Mouse (Mus musculus) midbrain, postnatal 0 days (tissue): ENCODE results near the gene Fnbp4. TPM values are rescaled to one million over a fixed set of nuclear protein-coding genes. Genes with fewer than 3 reads are reported as not detected.

Experiments
- ATAC-seq: fragments of 200-750 bp; cut with Nextera tagmentation; 2 replicates; pipeline ENCODE4 v1.8.0; 2017; ENCODE audit warnings: moderate number of reproducible peaks, mild to moderate bottlenecking, moderate TSS enrichment, moderate library complexity; ENCODE audit not compliant: low FRiP score
- DNase-seq: peaks from one replicate; pipeline ENCODE4 v3.0.0-alpha.2; 2015; ENCODE audit warnings: low spot score
- H3K27ac ChIP-seq: fragments of 300-500 bp; sonication (generic); 2 replicates; pipeline ENCODE4 v1.5.1; 2014; ENCODE audit warnings: low read depth, mild to moderate bottlenecking, low read length, mixed read lengths
- H3K27me3 ChIP-seq: fragments of 300-500 bp; sonication (generic); 2 replicates; pipeline ENCODE4 v1.6.1; 2014; ENCODE audit warnings: low read length, control low read depth, mixed read lengths; ENCODE audit not compliant: insufficient read depth
- H3K36me3 ChIP-seq: fragments of 300-500 bp; sonication (generic); 2 replicates; pipeline ENCODE4 v1.6.1; 2014; ENCODE audit warnings: low read length, control low read depth, mixed read lengths; ENCODE audit not compliant: insufficient read depth
- H3K4me1 ChIP-seq: fragments of 300-500 bp; sonication (generic); 2 replicates; pipeline ENCODE4 v1.6.1; 2014; ENCODE audit warnings: mild to moderate bottlenecking, control low read depth, antibody characterized with exemption, low read length, mixed read lengths; ENCODE audit not compliant: insufficient read depth
- H3K4me2 ChIP-seq: fragments of 300-500 bp; sonication (generic); 2 replicates; pipeline ENCODE4 v1.6.1; 2014; ENCODE audit warnings: low read depth, mild to moderate bottlenecking, low read length, mixed read lengths; ENCODE audit not compliant: poor library complexity, severe bottlenecking
- H3K4me3 ChIP-seq: fragments of 300-500 bp; sonication (generic); 2 replicates; pipeline ENCODE4 v1.5.1; 2014; ENCODE audit warnings: low read depth, mild to moderate bottlenecking, low read length, moderate library complexity
- H3K9ac ChIP-seq: fragments of 300-500 bp; sonication (generic); replicated peaks from 2 replicates; pipeline ENCODE4 v1.6.1; 2014; ENCODE audit warnings: mild to moderate bottlenecking, low read length, moderate library complexity, mixed read lengths; ENCODE audit not compliant: poor library complexity, severe bottlenecking
- H3K9me3 ChIP-seq: fragments of 300-500 bp; sonication (generic); 2 replicates; pipeline ENCODE4 v1.6.1; 2016; ENCODE audit warnings: low read length, control low read depth
- CTCF ChIP-seq: IDR thresholded peaks from 2 replicates; pipeline ENCODE4 v1.5.1; 2016; ENCODE audit warnings: antibody characterized with exemption, mild to moderate bottlenecking
- WGBS: fragments of 180-500 bp; shearing (Covaris S2); extraction: QIAGEN DNeasy Blood & Tissue Kit; methylation state at CpG from one replicate; pipeline ENCODE4 v1.1.7; 2014; 5-methylcytosine and 5-hydroxymethylcytosine counted together
- polyA plus RNA-seq: library from polyadenylated mRNA; unstranded; fragments of >200 nt; fragmentation: Nextera tagmentation; extraction: Ambion mirVana; gene quantifications from 2 replicates; pipeline ENCODE4 v1.2.1, GENCODE M21; 2015
- total RNA-seq: library from RNA; depleted of rRNA; stranded (reverse); fragments of >200 nt; gene quantifications from 2 replicates; pipeline ENCODE4 v1.2.3, GENCODE M21; 2014

Fnbp4 gene
- total and polyA plus RNA-seq, 2 experiments from 2014 or later: 60.3 to 71.0 TPM

GRCm38 (mm10) chr2:90808241-90809126 is 63.3 kb downstream of the Fnbp4 start:
- ATAC-seq: no peak
- WGBS: 84% methylated on average over 6 of the region's 6 CpGs

GRCm38 (mm10) chr2:90810751-90811150 is 65.6 kb downstream of the Fnbp4 start:
- TF ChIP-seq CTCF: no peak
- H3K4me1 ChIP-seq: no peaks in the 10 kb centered on the region
- DNase-seq (no peak), ATAC-seq (no peak)
- no peak overlapping the region for H3K27ac ChIP-seq
- no peak overlapping the region for H3K4me3 ChIP-seq
- 91% methylated on average over 8 of the region's 8 CpGs for WGBS
- H3K27me3 ChIP-seq: no peaks in the 10 kb centered on the region
- H3K9ac ChIP-seq: no peak overlapping the region
- no peaks in the 10 kb centered on the region for H3K9me3 ChIP-seq
- no peak overlapping the region for H3K4me2 ChIP-seq
- H3K36me3 ChIP-seq: no peaks in the 10 kb centered on the region

More at GRCm38 (mm10) chr2:90808241-90809126, 63.3 kb downstream of the Fnbp4 start:
- Histone ChIP-seq H3K36me3 (no peaks in the 10 kb centered on the region), H3K27me3 (no peaks in the 10 kb centered on the region), H3K27ac (no peak overlapping the region), H3K9ac (no peak overlapping the region), H3K4me3 (no peak overlapping the region), H3K9me3 (no peaks in the 10 kb centered on the region), H3K4me2 (no peak overlapping the region), H3K4me1 (no peaks in the 10 kb centered on the region)
- no peak for TF ChIP-seq CTCF
- no peak for DNase-seq

- no peak overlapping the region for H3K27ac ChIP-seq
- H3K36me3 ChIP-seq: no peaks in the 10 kb centered on the region
- no peak for ATAC-seq
- H3K4me2 ChIP-seq: no peak overlapping the region
- DNase-seq: no peak
- no peak for TF ChIP-seq CTCF
- H3K9me3 ChIP-seq: no peaks in the 10 kb centered on the region
- no peak overlapping the region for H3K9ac ChIP-seq
- H3K4me1 ChIP-seq: no peaks in the 10 kb centered on the region
- WGBS: 81% methylated on average over 2 of the region's 2 CpGs
- no peak overlapping the region for H3K4me3 ChIP-seq
- no peaks in the 10 kb centered on the region for H3K27me3 ChIP-seq
Measured at GRCm38 (mm10) chr2:90815266-90815665, 70.1 kb downstream of the Fnbp4 start.

GRCm38 (mm10) chr2:90816144-90816543 is 71.0 kb downstream of the Fnbp4 start:
- ATAC-seq (no peak), DNase-seq (no peak)
- H3K27ac ChIP-seq: no peak overlapping the region
- no peaks in the 10 kb centered on the region for H3K27me3 ChIP-seq
- H3K9me3 ChIP-seq: no peaks in the 10 kb centered on the region
- H3K4me2 ChIP-seq: no peak overlapping the region
- no peaks in the 10 kb centered on the region for H3K36me3 ChIP-seq
- WGBS: 73% methylated on average over 4 of the region's 4 CpGs
- no peak overlapping the region for H3K9ac ChIP-seq
- no peaks in the 10 kb centered on the region for H3K4me1 ChIP-seq
- no peak overlapping the region for H3K4me3 ChIP-seq
- TF ChIP-seq CTCF: no peak

- Histone ChIP-seq H3K4me1 (no peaks in the 10 kb centered on the region), H3K36me3 (no peaks in the 10 kb centered on the region), H3K27me3 (no peaks in the 10 kb centered on the region), H3K4me2 (no peak overlapping the region), H3K9ac (no peak overlapping the region), H3K9me3 (no peaks in the 10 kb centered on the region), H3K27ac (no peak overlapping the region), H3K4me3 (no peak overlapping the region)
- WGBS: 89% methylated on average over 3 of the region's 3 CpGs
- DNase-seq (no peak), ATAC-seq (no peak)
- no peak for TF ChIP-seq CTCF
Measured at GRCm38 (mm10) chr2:90818710-90819109, 73.5 kb downstream of the Fnbp4 start.

GRCm38 (mm10) chr2:90820894-90821293 is 75.7 kb downstream of the Fnbp4 start:
- H3K4me1 ChIP-seq: no peaks in the 10 kb centered on the region
- ATAC-seq (no peak), DNase-seq (no peak)
- H3K9me3 ChIP-seq: no peaks in the 10 kb centered on the region
- TF ChIP-seq CTCF: no peak
- WGBS: 79% methylated on average over 3 of the region's 3 CpGs
- no peaks in the 10 kb centered on the region for H3K27me3 ChIP-seq
- no peaks in the 10 kb centered on the region for H3K36me3 ChIP-seq
- no peak overlapping the region for H3K4me3 ChIP-seq
- no peak overlapping the region for H3K9ac ChIP-seq
- H3K27ac ChIP-seq: no peak overlapping the region
- no peak overlapping the region for H3K4me2 ChIP-seq
